Mouse (Mus musculus) midbrain, postnatal 0 days (tissue): ENCODE data around the gene Zfp346. TPM values are rescaled to one million over a fixed set of nuclear protein-coding genes. Genes with fewer than 3 reads are reported as not detected.
A peak's percentile ranks its signal among the peaks of the same experiment; 100 is the strongest.

Experiments used
- ATAC-seq: fragments of 200-750 bp; cut with Nextera tagmentation; 2 replicates; pipeline ENCODE4 v1.8.0; 2017; ENCODE audit warnings: moderate number of reproducible peaks, mild to moderate bottlenecking, moderate TSS enrichment, moderate library complexity; ENCODE audit not compliant: low FRiP score
- DNase-seq: peaks from one replicate; pipeline ENCODE4 v3.0.0-alpha.2; 2015; ENCODE audit warnings: low spot score
- H3K27ac ChIP-seq: fragments of 300-500 bp; sonication (generic); 2 replicates; pipeline ENCODE4 v1.5.1; 2014; ENCODE audit warnings: low read depth, mild to moderate bottlenecking, low read length, mixed read lengths
- H3K27me3 ChIP-seq: fragments of 300-500 bp; sonication (generic); 2 replicates; pipeline ENCODE4 v1.6.1; 2014; ENCODE audit warnings: low read length, control low read depth, mixed read lengths; ENCODE audit not compliant: insufficient read depth
- H3K36me3 ChIP-seq: fragments of 300-500 bp; sonication (generic); 2 replicates; pipeline ENCODE4 v1.6.1; 2014; ENCODE audit warnings: low read length, control low read depth, mixed read lengths; ENCODE audit not compliant: insufficient read depth
- H3K4me1 ChIP-seq: fragments of 300-500 bp; sonication (generic); 2 replicates; pipeline ENCODE4 v1.6.1; 2014; ENCODE audit warnings: mild to moderate bottlenecking, control low read depth, antibody characterized with exemption, low read length, mixed read lengths; ENCODE audit not compliant: insufficient read depth
- H3K4me2 ChIP-seq: fragments of 300-500 bp; sonication (generic); 2 replicates; pipeline ENCODE4 v1.6.1; 2014; ENCODE audit warnings: low read depth, mild to moderate bottlenecking, low read length, mixed read lengths; ENCODE audit not compliant: poor library complexity, severe bottlenecking
- H3K4me3 ChIP-seq: fragments of 300-500 bp; sonication (generic); 2 replicates; pipeline ENCODE4 v1.5.1; 2014; ENCODE audit warnings: low read depth, mild to moderate bottlenecking, low read length, moderate library complexity
- H3K9ac ChIP-seq: fragments of 300-500 bp; sonication (generic); replicated peaks from 2 replicates; pipeline ENCODE4 v1.6.1; 2014; ENCODE audit warnings: mild to moderate bottlenecking, low read length, moderate library complexity, mixed read lengths; ENCODE audit not compliant: poor library complexity, severe bottlenecking
- H3K9me3 ChIP-seq: fragments of 300-500 bp; sonication (generic); 2 replicates; pipeline ENCODE4 v1.6.1; 2016; ENCODE audit warnings: low read length, control low read depth
- CTCF ChIP-seq: IDR thresholded peaks from 2 replicates; pipeline ENCODE4 v1.5.1; 2016; ENCODE audit warnings: antibody characterized with exemption, mild to moderate bottlenecking
- WGBS: fragments of 180-500 bp; shearing (Covaris S2); extraction: QIAGEN DNeasy Blood & Tissue Kit; methylation state at CpG from one replicate; pipeline ENCODE4 v1.1.7; 2014; 5-methylcytosine and 5-hydroxymethylcytosine counted together
- polyA plus RNA-seq: library from polyadenylated mRNA; unstranded; fragments of >200 nt; fragmentation: Nextera tagmentation; extraction: Ambion mirVana; gene quantifications from 2 replicates; pipeline ENCODE4 v1.2.1, GENCODE M21; 2015
- total RNA-seq: library from RNA; depleted of rRNA; stranded (reverse); fragments of >200 nt; gene quantifications from 2 replicates; pipeline ENCODE4 v1.2.3, GENCODE M21; 2014

The Zfp346 gene
- total and polyA plus RNA-seq, 2 experiments from 2014 or later, result 24.8 to 36.8 TPM

DNA sequence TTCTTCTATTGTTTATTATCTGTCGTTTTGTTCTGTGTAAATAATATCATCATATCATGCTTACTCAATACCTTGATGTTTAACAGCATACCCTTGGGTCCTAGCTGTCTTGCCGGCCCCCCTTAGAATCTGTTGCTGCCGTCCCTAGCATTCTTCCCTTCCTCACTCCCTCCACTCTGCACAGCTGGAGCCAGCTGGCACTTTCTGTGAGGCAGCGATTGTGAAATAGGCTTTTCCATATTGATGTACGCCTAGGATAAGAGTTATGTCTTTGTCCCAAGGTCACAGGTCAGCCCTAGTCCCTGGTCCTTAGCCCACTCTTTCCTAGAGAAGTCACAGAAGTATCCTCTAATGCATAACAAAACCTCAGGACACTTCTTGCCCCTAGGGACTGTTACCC, 58.4 kb downstream of the Zfp346 start:
- WGBS, result 52% methylated on average over 5 of the region's 5 CpGs
- Histone ChIP-seq H3K36me3 (no peaks in the 10 kb centered on the region), H3K4me1 (no peaks in the 10 kb centered on the region), H3K4me3 (no peak overlapping the region), H3K9me3 (no peaks in the 10 kb centered on the region), H3K27me3 (no peaks in the 10 kb centered on the region), H3K4me2 (no peak overlapping the region), H3K27ac (no peak overlapping the region), H3K9ac (no peak overlapping the region)
- no peak for TF ChIP-seq CTCF
- ATAC-seq (no peak), DNase-seq (no peak)

DNA sequence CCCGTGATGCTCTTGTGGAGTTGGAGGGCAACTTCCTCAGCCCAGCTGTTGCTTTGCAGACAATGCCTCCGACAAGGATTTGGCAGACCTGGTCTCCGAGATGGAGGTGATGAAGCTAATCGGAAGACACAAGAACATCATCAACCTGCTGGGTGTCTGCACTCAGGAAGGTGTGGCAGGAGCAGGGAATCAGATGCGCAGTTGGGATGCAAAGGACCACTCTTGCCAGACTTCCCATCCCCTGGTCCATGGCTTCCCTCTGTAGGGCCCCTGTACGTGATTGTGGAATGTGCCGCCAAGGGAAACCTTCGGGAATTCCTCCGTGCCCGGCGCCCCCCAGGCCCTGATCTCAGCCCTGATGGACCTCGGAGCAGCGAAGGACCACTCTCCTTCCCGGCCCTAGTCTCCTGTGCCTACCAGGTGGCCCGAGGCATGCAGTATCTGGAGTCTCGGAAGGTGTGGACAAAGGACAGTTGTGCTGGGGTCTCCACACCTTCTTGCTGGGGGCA, 60.8 kb downstream of the Zfp346 start:
- TF ChIP-seq CTCF, result no peak

DNA sequence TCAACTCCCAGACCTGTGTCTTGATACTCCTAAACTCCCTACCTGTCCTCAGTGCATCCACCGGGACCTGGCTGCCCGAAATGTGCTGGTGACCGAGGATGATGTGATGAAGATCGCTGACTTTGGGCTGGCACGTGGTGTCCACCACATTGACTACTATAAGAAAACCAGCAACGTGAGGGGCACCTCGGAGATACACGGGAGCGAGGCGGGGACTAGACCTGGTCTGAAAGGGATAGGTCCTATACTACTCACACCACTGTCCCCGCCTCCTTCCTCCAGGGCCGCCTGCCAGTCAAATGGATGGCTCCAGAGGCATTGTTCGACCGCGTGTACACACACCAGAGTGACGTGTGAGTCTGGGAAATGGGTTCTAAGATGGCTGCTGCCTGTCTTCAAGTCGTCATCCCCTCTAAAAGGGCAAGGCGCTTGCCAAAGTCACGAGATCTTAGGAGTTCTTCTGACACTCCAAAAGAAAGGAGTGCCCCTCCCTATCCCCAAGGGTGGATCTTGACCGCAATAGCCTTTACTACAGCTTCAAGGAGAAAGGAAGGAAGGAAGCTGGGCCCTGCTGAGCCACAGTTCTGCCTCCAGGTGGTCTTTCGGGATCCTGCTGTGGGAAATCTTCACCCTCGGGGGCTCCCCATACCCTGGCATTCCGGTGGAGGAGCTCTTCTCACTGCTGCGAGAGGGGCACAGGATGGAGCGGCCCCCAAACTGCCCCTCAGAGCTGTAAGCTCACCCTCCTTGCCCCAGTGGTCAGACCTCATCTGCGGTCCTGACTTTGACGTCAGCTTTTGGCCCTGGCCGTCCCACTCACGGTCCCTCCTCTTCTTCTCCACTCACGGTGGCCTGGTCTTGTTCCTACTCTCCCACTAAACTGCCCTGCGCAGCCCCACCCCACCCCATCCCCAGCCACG, 62.0 kb downstream of the Zfp346 start:
- DNase-seq (no peak), ATAC-seq (no peak)
- Histone ChIP-seq H3K9me3 (no peaks in the 10 kb centered on the region), H3K36me3 (no peaks in the 10 kb centered on the region), H3K4me3 (no peak overlapping the region), H3K27ac (no peak overlapping the region), H3K4me1 (no peaks in the 10 kb centered on the region; the same call in 1 of the 2 replicates), H3K9ac (no peak overlapping the region), H3K27me3 (no peaks in the 10 kb centered on the region), H3K4me2 (no peak overlapping the region)
- no peak for TF ChIP-seq CTCF
- WGBS, result 92% methylated on average over 32 of the region's 32 CpGs

More for the DNA sequence above, 60.8 kb downstream of the Zfp346 start:
- no peaks in the 10 kb centered on the region for H3K4me1 ChIP-seq
- H3K4me2 ChIP-seq, result no peak overlapping the region
- H3K9ac ChIP-seq, result no peak overlapping the region
- no peak overlapping the region for H3K27ac ChIP-seq
- H3K4me3 ChIP-seq, result no peak overlapping the region
- ATAC-seq (no peak), DNase-seq (no peak)
- no peaks in the 10 kb centered on the region for H3K27me3 ChIP-seq
- H3K36me3 ChIP-seq, result no peaks in the 10 kb centered on the region
- H3K9me3 ChIP-seq, result no peaks in the 10 kb centered on the region
- WGBS, result 81% methylated on average over 16 of the region's 16 CpGs

DNA sequence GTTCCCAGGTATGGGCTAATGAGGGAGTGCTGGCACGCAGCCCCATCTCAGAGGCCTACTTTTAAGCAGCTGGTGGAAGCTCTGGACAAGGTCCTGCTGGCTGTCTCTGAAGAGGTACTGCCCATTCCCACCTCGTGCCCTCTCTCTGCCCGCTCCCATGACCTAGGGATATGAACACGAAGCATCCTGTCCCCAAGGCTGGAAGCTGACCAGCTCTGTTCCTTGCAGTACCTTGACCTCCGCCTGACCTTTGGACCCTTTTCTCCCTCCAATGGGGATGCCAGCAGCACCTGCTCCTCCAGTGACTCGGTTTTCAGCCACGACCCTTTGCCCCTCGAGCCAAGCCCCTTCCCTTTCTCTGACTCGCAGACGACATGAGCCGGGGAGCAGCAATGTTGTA, 62.7 kb downstream of the Zfp346 start:
- H3K4me3 ChIP-seq, result no peak overlapping the region
- no peak overlapping the region for H3K9ac ChIP-seq
- H3K27ac ChIP-seq, result no peak overlapping the region
- H3K4me1 ChIP-seq, result no peaks in the 10 kb centered on the region; the same call in 1 of the 2 replicates
- no peak overlapping the region for H3K4me2 ChIP-seq
- H3K9me3 ChIP-seq, result no peaks in the 10 kb centered on the region
- no peak for DNase-seq
- no peak for TF ChIP-seq CTCF
- no peaks in the 10 kb centered on the region for H3K36me3 ChIP-seq
- WGBS, result 82% methylated on average over 11 of the region's 11 CpGs
- H3K27me3 ChIP-seq, result no peaks in the 10 kb centered on the region
- ATAC-seq, result no peak

DNA sequence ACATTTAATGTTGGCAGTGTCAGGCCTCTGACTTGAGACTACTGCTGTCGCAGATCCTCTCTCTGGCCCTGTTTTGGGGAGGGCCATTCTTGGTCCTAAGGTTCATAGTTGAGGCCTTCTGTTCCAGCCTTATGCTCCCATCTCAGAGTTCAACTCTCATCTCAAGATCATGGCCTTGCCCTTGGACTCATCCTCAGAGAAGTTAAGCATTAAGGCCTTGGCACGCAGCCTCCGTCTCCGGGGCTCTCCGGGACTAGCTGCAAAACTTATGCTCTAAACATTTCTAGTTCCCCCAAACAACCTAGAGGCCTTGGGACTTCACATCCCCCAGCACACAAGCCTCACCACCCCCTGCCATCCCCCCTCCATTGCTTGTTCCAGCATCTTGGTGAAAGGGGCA, 63.1 kb downstream of the Zfp346 start:
- Histone ChIP-seq H3K36me3 (no peaks in the 10 kb centered on the region), H3K27me3 (no peaks in the 10 kb centered on the region), H3K4me2 (no peak overlapping the region), H3K4me3 (no peak overlapping the region), H3K27ac (no peak overlapping the region), H3K4me1 (no peaks in the 10 kb centered on the region; the same call in 1 of the 2 replicates), H3K9me3 (no peaks in the 10 kb centered on the region), H3K9ac (no peak overlapping the region)
- no peak for TF ChIP-seq CTCF
- 90% methylated on average over 5 of the region's 5 CpGs for WGBS
- ATAC-seq (no peak), DNase-seq (no peak)

DNA sequence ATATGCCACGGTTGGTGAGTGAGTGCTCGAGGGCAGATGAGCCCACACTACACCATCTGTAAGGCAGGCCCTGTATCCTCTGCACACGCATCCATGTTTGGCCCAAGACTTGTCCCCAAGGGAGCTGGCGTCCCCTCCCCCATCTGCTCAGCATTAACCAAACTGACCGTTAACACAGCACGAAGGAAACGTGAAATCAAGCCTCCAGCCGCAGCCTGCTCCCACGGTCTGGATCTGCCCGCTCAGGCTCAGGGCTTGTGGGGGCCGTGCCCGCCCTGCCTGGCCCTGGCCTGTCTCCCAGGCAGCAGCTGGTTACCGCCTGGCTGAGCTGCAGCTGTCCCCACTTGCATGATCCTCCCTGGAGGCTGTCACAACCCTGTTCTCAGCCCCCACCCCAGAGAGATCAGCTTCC, 63.9 kb downstream of the Zfp346 start:
- Histone ChIP-seq H3K9ac (no peak overlapping the region), H3K4me2 (no peak overlapping the region), H3K27ac (no peak overlapping the region), H3K27me3 (no peaks in the 10 kb centered on the region), H3K4me3 (no peak overlapping the region), H3K36me3 (no peaks in the 10 kb centered on the region), H3K4me1 (no peaks in the 10 kb centered on the region; the same call in 1 of the 2 replicates), H3K9me3 (no peaks in the 10 kb centered on the region)
- ATAC-seq (peak; percentile 78), DNase-seq (peak; percentile 78)
- 37% methylated on average over 13 of the region's 13 CpGs for WGBS
- TF ChIP-seq CTCF, result no peak
